Mouse (Mus musculus) heart, adult 2 months (tissue): ENCODE results near the gene Eml6.

ENCODE experiments used
- CTCF ChIP-seq: fragments of 200-600 bp; IDR thresholded peaks from 2 replicates; pipeline ENCODE4 v1.8.1; 2022; ENCODE audit warnings: antibody characterized with exemption, mild to moderate bottlenecking, moderate library complexity
- EP300 ChIP-seq: fragments of 200-500 bp; IDR thresholded peaks from 2 replicates; pipeline ENCODE4 v1.6.1; 2011; ENCODE audit warnings: low read depth, low read length, control low read depth; ENCODE audit not compliant: insufficient read depth

DNA sequence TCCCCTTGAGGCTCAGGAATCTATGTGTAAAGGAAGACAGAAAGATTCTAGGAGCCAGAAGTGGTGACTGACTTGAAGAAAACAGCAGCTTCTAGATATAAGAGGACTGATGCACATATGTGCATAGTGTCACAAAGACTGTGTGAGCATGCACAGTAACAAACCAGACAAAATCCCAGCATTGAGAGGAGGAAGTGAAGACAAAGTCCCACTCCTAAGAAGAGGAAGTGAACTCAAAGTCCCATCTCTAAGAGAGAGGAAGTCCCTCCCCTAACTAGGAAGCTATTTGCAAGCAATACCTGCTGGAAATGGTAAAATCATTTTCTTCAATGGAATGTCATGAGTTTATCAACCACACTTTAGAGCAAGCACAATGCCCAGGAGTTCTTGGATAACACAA, 161.6 kb downstream of the Eml6 start:
- TF ChIP-seq CTCF (no peak), EP300 (no peak)
